Mouse (Mus musculus) testis, adult 2 months (tissue): ENCODE measurements around the gene Mup5. TPM values are rescaled to one million over a fixed set of nuclear protein-coding genes. Genes with fewer than 3 reads are reported as not detected.
A peak's percentile ranks its signal among the peaks of the same experiment; 100 is the strongest.
"Not testable (repeated sequence)": the region's sequence is repeated elsewhere in the genome, so short reads cannot be mapped to it uniquely, and the experiment has no call there.

ENCODE experiments used
- H3K27ac ChIP-seq: fragments of 200-500 bp; 2 replicates; pipeline ENCODE4 v1.5.1; 2012; ENCODE audit warnings: low read depth, low read length; ENCODE audit not compliant: control insufficient read depth, insufficient read depth
- H3K27me3 ChIP-seq: fragments of 200-500 bp; 2 replicates; pipeline ENCODE4 v1.6.1; 2012; ENCODE audit warnings: mild to moderate bottlenecking, low read length, moderate library complexity; ENCODE audit not compliant: control insufficient read depth, insufficient read depth
- H3K36me3 ChIP-seq: fragments of 200-500 bp; 2 replicates; pipeline ENCODE4 v1.6.1; 2012; ENCODE audit warnings: mild to moderate bottlenecking, low read length; ENCODE audit not compliant: control insufficient read depth, insufficient read depth
- H3K4me1 ChIP-seq: fragments of 200-500 bp; 2 replicates; pipeline ENCODE4 v1.6.1; 2012; ENCODE audit warnings: low read length; ENCODE audit not compliant: control insufficient read depth, insufficient read depth
- H3K4me3 ChIP-seq: fragments of 200-500 bp; 2 replicates; pipeline ENCODE4 v1.5.1; 2012; ENCODE audit warnings: low read depth, mild to moderate bottlenecking, low read length, moderate library complexity, mixed read lengths; ENCODE audit not compliant: control insufficient read depth
- CTCF ChIP-seq: fragments of 200-500 bp; IDR thresholded peaks from 2 replicates; pipeline ENCODE4 v1.5.1; 2012; ENCODE audit warnings: low read depth, mild to moderate bottlenecking, inconsistent platforms, low read length, moderate library complexity; ENCODE audit not compliant: control insufficient read depth, insufficient read depth, insufficient replicate concordance
- POLR2A ChIP-seq: fragments of 200-500 bp; IDR thresholded peaks from 2 replicates; pipeline ENCODE4 v1.6.1; 2012; ENCODE audit warnings: low read depth, mild to moderate bottlenecking, inconsistent platforms, low read length, moderate library complexity; ENCODE audit not compliant: control insufficient read depth
- polyA plus RNA-seq: library from polyadenylated mRNA; depleted of rRNA; stranded (reverse); fragments of >200 nt; gene quantifications from 2 replicates; pipeline ENCODE4 v1.2.3, GENCODE M21; 2012; rRNA removed

Gene Mup5
- polyA plus RNA-seq, 1 experiment = not detected

GRCm38 (mm10) chr4:61815602-61816001 is 19.4 kb downstream of the Mup5 start:
- TF ChIP-seq POLR2A = no peak
- Histone ChIP-seq H3K4me1 (no peaks in the 10 kb centered on the region), H3K27ac (no peak overlapping the region), H3K27me3 (no peaks in the 10 kb centered on the region), H3K4me3 (no peak overlapping the region), H3K36me3 (no peaks in the 10 kb centered on the region)

DNA sequence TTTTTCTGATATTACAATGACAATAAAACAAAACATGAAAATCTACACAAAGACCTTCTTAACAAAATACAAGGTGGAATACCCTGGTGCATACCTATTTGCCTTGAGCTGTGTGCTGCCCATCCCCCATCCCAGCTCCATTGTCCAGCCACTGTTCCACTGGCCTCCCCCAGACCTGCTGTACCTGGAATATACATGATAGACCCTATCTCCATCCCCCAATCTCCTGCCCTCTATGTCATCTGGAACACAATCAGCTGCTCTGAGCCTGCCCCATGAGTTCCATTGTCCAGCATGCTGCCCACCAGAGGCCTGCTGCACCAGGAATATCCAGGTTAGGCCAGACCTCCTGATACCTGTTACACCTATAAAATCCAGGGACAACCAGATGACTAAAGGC is 21.6 kb downstream of the Mup5 start:
- TF ChIP-seq CTCF (no peak), POLR2A (no peak)
- Histone ChIP-seq H3K36me3 (no peaks in the 10 kb centered on the region), H3K4me3 (no peak overlapping the region), H3K27ac (no peak overlapping the region), H3K27me3 (no peaks in the 10 kb centered on the region), H3K4me1 (no peaks in the 10 kb centered on the region)

GRCm38 (mm10) chr4:61811193-61811592 is 23.8 kb downstream of the Mup5 start:
- H3K4me3 ChIP-seq, H3K27me3 ChIP-seq, H3K36me3 ChIP-seq, H3K27ac ChIP-seq, H3K4me1 ChIP-seq: not testable (repeated sequence)
- peak; percentile 70; the same call in 1 of the 2 replicates for TF ChIP-seq CTCF

- not testable (repeated sequence) for H3K27me3 ChIP-seq, H3K27ac ChIP-seq, H3K36me3 ChIP-seq, H3K4me1 ChIP-seq, H3K4me3 ChIP-seq
Measured at GRCm38 (mm10) chr4:61808926-61809325, 26.1 kb downstream of the Mup5 start.

- not testable (repeated sequence) for H3K4me3 ChIP-seq, H3K27ac ChIP-seq, H3K4me1 ChIP-seq, H3K36me3 ChIP-seq, H3K27me3 ChIP-seq
Measured at GRCm38 (mm10) chr4:61789699-61790098, 45.3 kb downstream of the Mup5 start.

GRCm38 (mm10) chr4:61784231-61784630 is 50.8 kb downstream of the Mup5 start:
- H3K4me3 ChIP-seq, H3K36me3 ChIP-seq, H3K27ac ChIP-seq, H3K27me3 ChIP-seq, H3K4me1 ChIP-seq: not testable (repeated sequence)

GRCm38 (mm10) chr4:61782169-61782568 is 52.9 kb downstream of the Mup5 start, which contains the start of gene Mup19:
Mup19 (minus strand) TSS chr4:61782269.
- H3K4me1 ChIP-seq = not testable (repeated sequence)

More at GRCm38 (mm10) chr4:61782169-61782568, 52.9 kb downstream of the Mup5 start, which contains the start of gene Mup19:
- not testable (repeated sequence) for H3K36me3 ChIP-seq, H3K27ac ChIP-seq, H3K4me3 ChIP-seq, H3K27me3 ChIP-seq

Other genes with a start within 250 kb of the Mup5 start
- gene Mup17, start 239.4 kb downstream of the Mup5 start, polyA plus RNA-seq = not detected in 2 replicates
- not detected in 2 replicates for gene Mup18, start 161.1 kb downstream of the Mup5 start, polyA plus RNA-seq
- not detected in 2 replicates for gene Mup19, start 53.0 kb downstream of the Mup5 start, polyA plus RNA-seq
- gene Mup20, start 218.9 kb upstream of the Mup5 start, polyA plus RNA-seq = not detected in 2 replicates